Mouse (Mus musculus) forebrain, embryonic 14.5 days (tissue): Measurements from ENCODE around the gene Glb1l. TPM values are rescaled to one million over a fixed set of nuclear protein-coding genes. Genes with fewer than 3 reads are reported as not detected.

Experiments used
- ATAC-seq: fragments of 200-750 bp; cut with Nextera tagmentation; 2 replicates; pipeline ENCODE4 v1.8.0; 2017; ENCODE audit warnings: mild to moderate bottlenecking, moderate library complexity
- DNase-seq: peaks from one replicate; pipeline ENCODE4 v3.0.0-alpha.2; 2015; ENCODE audit warnings: low spot score
- H3K27ac ChIP-seq: fragments of 300-500 bp; sonication (generic); 2 replicates; pipeline ENCODE4 v1.5.1; 2014; ENCODE audit warnings: low read depth, mild to moderate bottlenecking, control low read depth, low read length, moderate library complexity
- H3K27me3 ChIP-seq: fragments of 300-500 bp; sonication (generic); replicated peaks from 2 replicates; pipeline ENCODE4 v1.6.1; 2014; ENCODE audit warnings: low read length, control low read depth, mixed read lengths; ENCODE audit not compliant: control insufficient read depth, insufficient read depth
- H3K36me3 ChIP-seq: fragments of 300-500 bp; sonication (generic); 2 replicates; pipeline ENCODE4 v1.6.1; 2014; ENCODE audit warnings: low read length, control low read depth; ENCODE audit not compliant: control insufficient read depth, insufficient read depth
- H3K4me1 ChIP-seq: fragments of 300-500 bp; sonication (generic); 2 replicates; pipeline ENCODE4 v1.6.1; 2014; ENCODE audit warnings: antibody characterized with exemption, low read length, control low read depth; ENCODE audit not compliant: control insufficient read depth, insufficient read depth
- H3K4me2 ChIP-seq: fragments of 300-500 bp; sonication (generic); 2 replicates; pipeline ENCODE4 v1.6.1; 2014; ENCODE audit warnings: mild to moderate bottlenecking, control low read depth, low read length
- H3K4me3 ChIP-seq: fragments of 300-500 bp; sonication (generic); 2 replicates; pipeline ENCODE4 v1.5.1; 2014; ENCODE audit warnings: low read depth, low read length, control low read depth
- H3K9ac ChIP-seq: fragments of 300-500 bp; sonication (generic); 2 replicates; pipeline ENCODE4 v1.6.1; 2014; ENCODE audit warnings: mild to moderate bottlenecking, low read length, control low read depth, moderate library complexity
- H3K9me3 ChIP-seq: fragments of 300-500 bp; sonication (generic); replicated peaks from 2 replicates; pipeline ENCODE4 v1.6.1; 2016; ENCODE audit warnings: low read length, control low read depth, mixed read lengths; ENCODE audit not compliant: control insufficient read depth
- WGBS: fragments of 180-500 bp; shearing (Covaris S2); extraction: QIAGEN DNeasy Blood & Tissue Kit; methylation state at CpG from one replicate; pipeline ENCODE4 v1.1.7; 2014; 5-methylcytosine and 5-hydroxymethylcytosine counted together
- polyA plus RNA-seq: library from polyadenylated mRNA; unstranded; fragments of >200 nt; fragmentation: Nextera tagmentation; extraction: Ambion mirVana; gene quantifications from 2 replicates; pipeline ENCODE4 v1.2.1, GENCODE M21; 2014

Gene Glb1l
- polyA plus RNA-seq, 1 experiment from 2014 or later, result 13.0 TPM

- no peak for DNase-seq
- Histone ChIP-seq H3K4me3 (no peak overlapping the region), H3K27me3 (peaks cover 23% of the 10 kb centered on the region), H3K4me1 (peaks cover 6% of the 10 kb centered on the region), H3K9ac (no peak overlapping the region), H3K4me2 (no peak overlapping the region), H3K36me3 (no peaks in the 10 kb centered on the region), H3K9me3 (no peaks in the 10 kb centered on the region), H3K27ac (no peak overlapping the region)
- no peak for ATAC-seq
- WGBS, result 74% methylated on average over 6 of the region's 6 CpGs
Measured at GRCm38 (mm10) chr1:75223532-75223931, 12.9 kb upstream of the Glb1l start.

GRCm38 (mm10) chr1:75222926-75223325 lies 12.3 kb upstream of the Glb1l start:
- DNase-seq, result no peak
- H3K9me3 ChIP-seq, result no peaks in the 10 kb centered on the region
- H3K4me1 ChIP-seq, result peaks cover 11% of the 10 kb centered on the region
- WGBS, result 80% methylated on average over 6 of the region's 6 CpGs
- H3K4me2 ChIP-seq, result no peak overlapping the region
- peaks cover 28% of the 10 kb centered on the region for H3K27me3 ChIP-seq
- no peak overlapping the region for H3K4me3 ChIP-seq
- no peaks in the 10 kb centered on the region for H3K36me3 ChIP-seq
- ATAC-seq, result no peak
- no peak overlapping the region for H3K27ac ChIP-seq
- no peak overlapping the region for H3K9ac ChIP-seq

- Histone ChIP-seq H3K27ac (no peak overlapping the region), H3K4me2 (no peak overlapping the region), H3K27me3 (peaks cover 33% of the 10 kb centered on the region), H3K9ac (no peak overlapping the region), H3K9me3 (no peaks in the 10 kb centered on the region), H3K4me1 (peaks cover 11% of the 10 kb centered on the region), H3K36me3 (no peaks in the 10 kb centered on the region), H3K4me3 (no peak overlapping the region)
- no peak for ATAC-seq
- no peak for DNase-seq
- WGBS, result 81% methylated on average over 3 of the region's 3 CpGs
Measured at GRCm38 (mm10) chr1:75221538-75221937, 10.9 kb upstream of the Glb1l start.

DNA sequence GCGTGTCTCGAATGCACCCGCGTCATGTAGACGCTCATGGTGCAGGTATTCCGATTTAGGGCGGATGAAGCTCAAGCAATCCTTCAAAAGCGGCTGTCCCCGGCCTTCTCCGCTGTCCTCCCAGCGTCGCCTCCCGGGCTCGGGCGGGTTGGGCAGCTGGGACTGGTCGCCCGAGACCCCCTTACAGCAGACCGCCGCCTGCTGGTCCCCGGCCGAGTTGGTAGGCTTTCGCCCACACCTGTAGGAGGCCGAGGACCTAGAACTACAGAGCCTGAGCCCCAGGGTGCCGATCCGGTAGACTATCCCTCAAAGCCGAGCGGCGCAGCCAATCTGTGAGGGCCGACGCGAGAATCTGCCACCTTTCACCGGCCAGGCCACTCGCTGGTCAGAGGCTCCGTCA lies 8.9 kb upstream of the Glb1l start, which contains the start of gene Tuba4a:
Gene Tuba4a (minus strand): TSS at position 335 of the 400 bp plus-strand sequence.
- ATAC-seq, result peak; percentile 54
- Histone ChIP-seq H3K9ac (peak within 1 kb of the TSS; percentile 59), H3K27me3 (peaks cover 33% of the 10 kb centered on the region), H3K4me3 (peak within 1 kb of the TSS; percentile 41), H3K4me2 (peak within 1 kb of the TSS; percentile 96), H3K4me1 (peaks cover 11% of the 10 kb centered on the region), H3K36me3 (peaks cover 14% of the 10 kb centered on the region), H3K9me3 (no peaks in the 10 kb centered on the region), H3K27ac (no peak within 1 kb of the TSS)
- DNase-seq, result peak; percentile 17
- 0% methylated on average over 34 of the region's 34 CpGs for WGBS

- DNase-seq (peak; percentile 75), ATAC-seq (peak; percentile 85)
- Histone ChIP-seq H3K9me3 (no peaks in the 10 kb centered on the region), H3K27me3 (peaks cover 33% of the 10 kb centered on the region), H3K9ac (peak overlapping the region; percentile 59), H3K27ac (no peak overlapping the region), H3K4me1 (peaks cover 11% of the 10 kb centered on the region), H3K4me3 (peak overlapping the region; percentile 41), H3K4me2 (peak overlapping the region; percentile 96), H3K36me3 (peaks cover 19% of the 10 kb centered on the region)
- under 1% methylated on average over 24 of the region's 24 CpGs for WGBS
Measured at GRCm38 (mm10) chr1:75219078-75219477, 8.5 kb upstream of the Glb1l start.

DNA sequence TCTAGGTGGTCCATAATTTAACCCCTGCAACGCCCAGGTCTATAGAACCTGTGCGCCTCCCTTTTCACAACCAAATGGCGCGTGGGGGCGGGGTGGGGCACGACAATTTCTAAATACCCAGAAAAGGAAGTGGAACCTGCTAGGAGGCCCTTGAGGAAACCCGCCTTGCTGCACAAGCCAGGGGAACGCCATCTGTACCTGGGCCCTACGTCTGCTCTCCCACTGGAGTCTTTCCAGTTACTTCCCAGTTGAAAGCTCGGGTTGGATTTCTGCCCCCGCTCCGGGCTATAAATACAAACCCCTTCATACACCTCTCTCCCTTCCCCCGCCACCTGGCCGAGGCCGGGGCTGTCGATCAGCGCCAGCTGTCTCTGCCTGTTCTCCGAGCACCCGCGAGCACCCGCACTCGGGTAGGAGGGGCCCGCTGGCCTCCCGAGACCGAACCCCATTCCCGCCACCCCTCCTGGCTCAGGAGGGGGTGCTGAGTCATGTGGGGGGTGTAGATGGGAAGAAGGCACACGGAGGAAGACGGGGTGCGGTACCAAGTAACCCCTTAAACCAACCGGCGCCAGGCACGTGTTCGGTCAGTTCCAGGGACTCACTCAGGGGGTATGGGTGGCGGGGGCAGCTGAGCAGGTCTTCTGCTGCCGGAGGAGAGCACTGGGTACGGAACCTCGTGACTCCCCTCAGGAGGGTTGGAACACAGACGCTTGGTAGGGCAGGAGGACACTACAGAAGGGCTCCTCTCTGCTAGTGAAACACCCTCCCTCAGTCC lies 7.8 kb upstream of the Glb1l start:
- peak overlapping the region; percentile 59 for H3K9ac ChIP-seq
- no peaks in the 10 kb centered on the region for H3K9me3 ChIP-seq
- peak overlapping the region; percentile 41 for H3K4me3 ChIP-seq
- ATAC-seq, result peak; percentile 62
- peaks cover 11% of the 10 kb centered on the region for H3K4me1 ChIP-seq
- 1% methylated on average over 38 of the region's 38 CpGs for WGBS
- H3K4me2 ChIP-seq, result peak overlapping the region; percentile 96
- H3K27ac ChIP-seq, result peak overlapping the region; percentile 3; the same call in 1 of the 2 replicates
- H3K36me3 ChIP-seq, result peaks cover 25% of the 10 kb centered on the region
- DNase-seq, result peak; percentile 69
- peaks cover 33% of the 10 kb centered on the region for H3K27me3 ChIP-seq

- Histone ChIP-seq H3K4me1 (peaks cover 11% of the 10 kb centered on the region), H3K4me3 (peak overlapping the region; percentile 41; the same call in 1 of the 2 replicates), H3K9ac (no peak overlapping the region), H3K4me2 (peak overlapping the region; percentile 96), H3K36me3 (peaks cover 31% of the 10 kb centered on the region), H3K27me3 (peaks cover 33% of the 10 kb centered on the region), H3K9me3 (no peaks in the 10 kb centered on the region), H3K27ac (peak overlapping the region; percentile 3; the same call in 1 of the 2 replicates)
- ATAC-seq, result peak; percentile 9; the same call in 1 of the 2 replicates
- 2% methylated on average over 6 of the region's 6 CpGs for WGBS
- DNase-seq, result no peak
Measured at GRCm38 (mm10) chr1:75217893-75218226, 7.2 kb upstream of the Glb1l start.

- Histone ChIP-seq H3K27me3 (peaks cover 31% of the 10 kb centered on the region), H3K4me2 (no peak overlapping the region), H3K4me3 (no peak overlapping the region), H3K9ac (no peak overlapping the region), H3K4me1 (peaks cover 11% of the 10 kb centered on the region), H3K9me3 (no peaks in the 10 kb centered on the region), H3K36me3 (peaks cover 39% of the 10 kb centered on the region), H3K27ac (0 out of 2 replicates have a peak overlapping the region, but pooled peaks have one; percentile 3)
- 76% methylated on average over 13 of the region's 13 CpGs for WGBS
- DNase-seq (no peak), ATAC-seq (no peak)
Measured at GRCm38 (mm10) chr1:75216797-75217585, 6.4 kb upstream of the Glb1l start.
